Mouse (Mus musculus) limb, embryonic 12.5 days (tissue): ENCODE measurements around the gene Psen1. TPM values are rescaled to one million over a fixed set of nuclear protein-coding genes. Genes with fewer than 3 reads are reported as not detected.

Source experiments
- ATAC-seq: fragments of 200-750 bp; cut with Nextera tagmentation; 2 replicates; pipeline ENCODE4 v1.8.0; 2017; ENCODE audit warnings: low read depth, moderate TSS enrichment; ENCODE audit not compliant: insufficient number of reproducible peaks, insufficient read depth, low FRiP score, low TSS enrichment
- H3K27ac ChIP-seq: fragments of 300-500 bp; sonication (generic); 2 replicates; pipeline ENCODE4 v1.5.1; 2016; ENCODE audit warnings: mild to moderate bottlenecking, moderate library complexity
- H3K27me3 ChIP-seq: fragments of 300-500 bp; sonication (generic); 2 replicates; pipeline ENCODE4 v1.6.1; 2016; ENCODE audit warnings: mild to moderate bottlenecking, moderate library complexity
- H3K36me3 ChIP-seq: fragments of 300-500 bp; sonication (generic); 2 replicates; pipeline ENCODE4 v1.6.1; 2016; ENCODE audit warnings: mild to moderate bottlenecking, moderate library complexity
- H3K4me1 ChIP-seq: fragments of 300-500 bp; sonication (generic); replicated peaks from 2 replicates; pipeline ENCODE4 v1.6.1; 2016
- H3K4me2 ChIP-seq: fragments of 300-500 bp; sonication (generic); 2 replicates; pipeline ENCODE4 v1.6.1; 2016; ENCODE audit warnings: mild to moderate bottlenecking, moderate library complexity
- H3K4me3 ChIP-seq: fragments of 300-500 bp; sonication (generic); replicated peaks from 2 replicates; pipeline ENCODE4 v1.5.1; 2016; ENCODE audit warnings: mild to moderate bottlenecking
- H3K9ac ChIP-seq: fragments of 300-500 bp; sonication (generic); replicated peaks from 2 replicates; pipeline ENCODE4 v1.6.1; 2016; ENCODE audit warnings: mild to moderate bottlenecking, moderate library complexity
- H3K9me3 ChIP-seq: fragments of 300-500 bp; sonication (generic); 2 replicates; pipeline ENCODE4 v1.6.1; 2016; ENCODE audit warnings: mild to moderate bottlenecking, moderate library complexity
- WGBS: fragments of 180-500 bp; shearing (Covaris S2); methylation state at CpG from one replicate; pipeline ENCODE4 v1.1.7; 2016; 5-methylcytosine and 5-hydroxymethylcytosine counted together
- polyA plus RNA-seq: library from polyadenylated mRNA; unstranded; fragments of >200 nt; fragmentation: Nextera tagmentation; extraction: Ambion mirVana; gene quantifications from 2 replicates; pipeline ENCODE4 v1.2.1, GENCODE M21; 2016

The Psen1 gene
- polyA plus RNA-seq, 1 experiment from 2014 or later, result 56.5 TPM

GRCm38 (mm10) chr12:83780181-83780580, 92.2 kb downstream of the Psen1 start:
- no peaks in the 10 kb centered on the region for H3K36me3 ChIP-seq
- ATAC-seq, result no peak
- no peak overlapping the region for H3K9ac ChIP-seq
- no peak overlapping the region for H3K4me2 ChIP-seq
- H3K27me3 ChIP-seq, result no peaks in the 10 kb centered on the region; the same call in 1 of the 2 replicates
- WGBS, result 79% methylated on average over 3 of the region's 3 CpGs
- no peak overlapping the region for H3K27ac ChIP-seq
- no peak overlapping the region for H3K4me3 ChIP-seq
- no peaks in the 10 kb centered on the region for H3K9me3 ChIP-seq
- no peaks in the 10 kb centered on the region for H3K4me1 ChIP-seq

- 73% methylated on average over 7 of the region's 7 CpGs for WGBS
- no peaks in the 10 kb centered on the region for H3K27me3 ChIP-seq
- H3K27ac ChIP-seq, result no peak overlapping the region
- H3K36me3 ChIP-seq, result no peaks in the 10 kb centered on the region
- no peaks in the 10 kb centered on the region for H3K4me1 ChIP-seq
- H3K4me2 ChIP-seq, result no peak overlapping the region
- ATAC-seq, result no peak
- H3K4me3 ChIP-seq, result no peak overlapping the region
- no peaks in the 10 kb centered on the region for H3K9me3 ChIP-seq
- no peak overlapping the region for H3K9ac ChIP-seq
Measured at GRCm38 (mm10) chr12:83781204-83781603, 93.3 kb downstream of the Psen1 start.

- no peaks in the 10 kb centered on the region for H3K27me3 ChIP-seq
- H3K4me1 ChIP-seq, result no peaks in the 10 kb centered on the region
- ATAC-seq, result no peak
- no peaks in the 10 kb centered on the region for H3K36me3 ChIP-seq
- 71% methylated on average over 23 of the region's 23 CpGs for WGBS
- no peak overlapping the region for H3K4me3 ChIP-seq
- H3K27ac ChIP-seq, result no peak overlapping the region
- H3K4me2 ChIP-seq, result no peak overlapping the region
- no peak overlapping the region for H3K9ac ChIP-seq
- no peaks in the 10 kb centered on the region for H3K9me3 ChIP-seq
Measured at GRCm38 (mm10) chr12:83781640-83782278, 93.8 kb downstream of the Psen1 start.

GRCm38 (mm10) chr12:83782669-83783068, 94.7 kb downstream of the Psen1 start:
- WGBS, result 87% methylated on average over 10 of the region's 10 CpGs

More at GRCm38 (mm10) chr12:83782669-83783068, 94.7 kb downstream of the Psen1 start:
- Histone ChIP-seq H3K9ac (no peak overlapping the region), H3K4me2 (no peak overlapping the region), H3K4me1 (no peaks in the 10 kb centered on the region), H3K9me3 (no peaks in the 10 kb centered on the region), H3K27ac (no peak overlapping the region), H3K36me3 (no peaks in the 10 kb centered on the region), H3K27me3 (no peaks in the 10 kb centered on the region), H3K4me3 (no peak overlapping the region)
- no peak for ATAC-seq

Other genes starting within 250 kb of the Psen1 start
- gene Dpf3, start 200.4 kb upstream of the Psen1 start, polyA plus RNA-seq, result 4.4 and 5.4 TPM in 2 replicates
- 31.8 and 33.7 TPM in 2 replicates for gene Dcaf4, start 167.7 kb upstream of the Psen1 start, polyA plus RNA-seq
- gene Zfyve1, start 90.9 kb upstream of the Psen1 start, polyA plus RNA-seq, result 24.1 and 26.0 TPM in 2 replicates
- gene Rbm25, start 56.9 kb upstream of the Psen1 start, polyA plus RNA-seq, result 311 and 312 TPM in 2 replicates
- gene Papln, start 75.5 kb downstream of the Psen1 start, polyA plus RNA-seq, result 0.32 and 0.36 TPM in 2 replicates
- 42.0 and 42.1 TPM in 2 replicates for gene Numb, start 233.8 kb downstream of the Psen1 start, polyA plus RNA-seq